Mouse (Mus musculus) naive thymus-derived CD4-positive, alpha-beta T cell, adult 2 months (primary cell): ENCODE measurements around the gene Fosb.

Experiments used
- DNase-seq: peaks from one replicate; pipeline ENCODE4 v3.0.0-alpha.2; 2011; ENCODE audit warnings: low read depth

Gene Fosb

GRCm38 (mm10) chr7:19309884-19310641 lies at the start of gene Fosb:
Gene Fosb, minus strand, starts transcription at chr7:19310051.
- peak; percentile 99 for DNase-seq

DNA sequence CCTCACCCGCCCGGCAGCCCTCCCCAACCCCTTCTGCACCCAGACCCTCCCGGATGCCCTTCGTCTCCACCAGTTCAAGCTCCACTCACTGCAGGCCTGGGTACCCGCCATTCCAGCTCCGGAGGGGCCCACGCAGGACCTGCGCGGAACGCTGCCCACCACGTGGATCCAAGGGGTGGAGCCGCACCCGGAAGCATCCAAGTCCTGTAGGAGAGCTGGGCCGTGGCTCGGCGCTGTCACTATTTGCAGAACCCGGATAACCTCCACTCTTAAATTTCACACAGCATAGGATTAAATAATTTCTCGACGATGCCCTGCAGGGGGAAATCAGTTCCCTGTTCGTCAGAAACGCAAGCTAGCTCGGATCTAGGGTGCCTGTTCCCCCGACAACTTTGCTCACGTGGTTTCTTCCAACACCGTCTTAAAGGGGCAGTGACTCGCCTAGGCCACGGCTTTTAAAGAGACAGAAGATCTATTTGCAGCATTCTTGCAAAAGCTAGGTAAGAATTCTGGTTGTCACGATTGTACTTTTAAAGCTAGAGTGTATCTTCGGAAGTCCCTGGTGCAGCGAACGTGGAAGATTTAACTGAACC lies 49.5 kb upstream of the Fosb start, which contains the start of the genes Cd3eap and Ppp1r13l:
Cd3eap (minus strand) TSS at position 185 of the 593 bp plus-strand sequence.
Ppp1r13l (plus strand) TSS at position 451 of the 593 bp plus-strand sequence.
- peak; percentile 92 for DNase-seq

DNA sequence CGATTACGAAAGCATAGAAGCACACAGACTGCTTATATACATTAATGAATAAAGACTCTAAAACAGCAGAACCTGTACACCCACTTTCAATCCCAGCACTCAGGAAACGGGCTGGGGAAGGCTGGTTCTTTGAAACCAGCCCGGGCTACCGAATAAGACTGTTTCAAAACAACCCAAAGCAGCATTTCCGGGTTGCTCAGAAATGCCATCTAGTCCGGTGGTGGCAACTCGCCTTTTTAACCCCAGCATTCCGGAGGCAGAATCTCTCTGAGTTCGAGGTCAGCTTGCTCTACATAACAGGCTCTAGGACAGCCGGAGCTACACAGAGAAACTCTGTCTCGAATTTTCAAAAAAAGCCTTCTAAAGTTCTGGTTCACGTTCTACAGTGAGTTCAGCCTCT lies 48.8 kb upstream of the Fosb start:
- peak; percentile 33 for DNase-seq

GRCm38 (mm10) chr7:19357381-19358375 lies 47.8 kb upstream of the Fosb start:
- peak; percentile 7 for DNase-seq

DNA sequence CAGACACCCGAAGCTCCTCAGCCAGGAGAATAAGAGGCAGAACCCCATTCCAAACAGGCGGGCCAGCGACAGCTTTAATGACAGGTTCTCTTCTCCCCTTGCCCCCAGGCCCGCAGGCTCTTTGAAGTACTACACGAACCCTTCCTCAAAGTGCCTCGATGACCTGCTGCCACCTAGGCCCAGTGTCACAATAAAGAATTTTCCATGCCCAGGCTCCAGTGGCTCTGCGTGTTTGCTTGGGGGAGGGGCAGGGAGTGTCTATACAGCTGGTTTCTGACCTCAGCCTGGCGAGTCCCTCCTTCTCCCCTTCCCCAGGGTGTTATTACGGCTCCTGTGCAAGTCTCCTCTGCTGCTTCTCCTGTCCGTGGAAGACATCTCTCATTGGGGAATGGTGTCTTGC lies 46.5 kb upstream of the Fosb start:
- DNase-seq, result peak; percentile 6

DNA sequence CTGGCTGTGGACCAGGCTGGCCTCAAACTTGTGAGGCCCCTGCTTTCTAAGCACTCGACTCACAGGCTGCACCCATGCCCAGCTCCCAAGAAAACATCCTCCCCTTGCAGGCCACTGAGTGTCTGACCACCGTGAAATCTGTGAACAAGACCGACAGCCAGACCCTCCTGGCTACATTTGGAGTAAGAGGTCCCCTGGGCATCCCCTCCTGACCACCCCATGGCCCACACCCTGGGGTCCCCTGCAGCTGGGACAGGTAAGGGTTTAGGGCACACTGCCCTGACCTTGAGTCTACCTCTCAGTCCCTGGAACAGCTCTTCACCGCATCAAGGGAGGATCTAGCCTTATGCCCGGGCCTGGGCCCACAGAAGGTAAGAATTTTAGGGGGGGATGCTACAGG lies 45.1 kb upstream of the Fosb start:
- no peak for DNase-seq

DNA sequence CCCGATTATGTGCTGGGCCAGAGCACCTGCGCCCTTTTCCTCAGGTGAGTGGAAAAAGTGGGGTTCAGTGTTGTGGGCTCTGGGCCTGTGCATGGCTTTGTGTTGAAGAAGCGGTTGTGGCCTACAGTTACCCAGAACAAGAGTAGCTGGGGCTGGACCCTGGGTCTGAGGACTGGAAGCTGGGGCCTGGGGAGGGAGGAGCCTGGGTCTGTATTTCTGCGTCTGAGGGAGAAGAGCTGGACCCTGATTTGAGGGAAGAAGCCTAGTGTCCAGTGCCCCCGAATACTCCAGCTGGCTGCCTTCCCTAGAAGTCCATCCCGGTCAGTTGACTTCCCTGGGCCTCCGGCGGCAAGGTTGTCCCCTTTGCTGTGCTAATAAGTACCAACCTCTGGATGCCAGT lies 40.4 kb upstream of the Fosb start:
- no peak for DNase-seq

DNA sequence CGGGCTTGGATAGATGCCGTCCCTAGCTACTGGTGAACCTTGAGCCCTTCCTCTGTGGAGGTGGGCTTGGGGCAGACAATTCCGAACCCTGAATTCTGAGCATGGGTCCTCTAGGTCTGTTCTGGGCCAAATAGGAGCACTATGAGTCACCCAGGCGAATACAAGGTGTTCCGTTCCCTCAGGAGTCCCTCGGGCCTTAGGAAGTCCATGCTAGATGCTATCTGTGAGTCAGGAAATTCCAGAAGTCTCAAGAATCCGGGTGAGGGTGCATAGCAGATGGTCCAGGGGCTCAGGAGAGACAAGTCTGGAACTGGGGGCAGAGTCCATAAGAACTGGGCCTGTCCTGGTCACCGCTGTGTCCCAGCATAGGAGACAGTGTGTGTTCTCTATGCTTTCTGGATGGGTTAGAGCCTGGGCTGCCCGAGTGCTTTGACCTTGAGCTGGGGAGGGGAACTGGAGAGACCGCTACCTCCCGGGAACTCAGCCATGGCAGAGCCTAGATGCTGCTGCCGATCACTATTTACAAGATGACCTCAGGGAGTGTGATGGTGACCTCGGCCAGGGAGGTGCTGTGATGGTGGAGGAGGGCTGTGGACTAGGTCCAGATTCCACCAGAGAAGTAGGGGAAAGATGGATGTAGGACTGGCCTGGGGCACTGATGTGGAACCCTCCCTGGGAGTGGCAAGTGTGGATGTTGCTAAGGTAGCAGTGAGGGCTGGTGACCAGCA lies 39.5 kb upstream of the Fosb start:
- no peak for DNase-seq

- DNase-seq, result peak; percentile 99
Measured at GRCm38 (mm10) chr7:19344938-19345471, 35.2 kb upstream of the Fosb start.

GRCm38 (mm10) chr7:19344237-19344847 lies 34.5 kb upstream of the Fosb start, which contains the start of gene Ercc1:
Gene Ercc1, plus strand, starts transcription at chr7:19344778.
- DNase-seq, result no peak

DNA sequence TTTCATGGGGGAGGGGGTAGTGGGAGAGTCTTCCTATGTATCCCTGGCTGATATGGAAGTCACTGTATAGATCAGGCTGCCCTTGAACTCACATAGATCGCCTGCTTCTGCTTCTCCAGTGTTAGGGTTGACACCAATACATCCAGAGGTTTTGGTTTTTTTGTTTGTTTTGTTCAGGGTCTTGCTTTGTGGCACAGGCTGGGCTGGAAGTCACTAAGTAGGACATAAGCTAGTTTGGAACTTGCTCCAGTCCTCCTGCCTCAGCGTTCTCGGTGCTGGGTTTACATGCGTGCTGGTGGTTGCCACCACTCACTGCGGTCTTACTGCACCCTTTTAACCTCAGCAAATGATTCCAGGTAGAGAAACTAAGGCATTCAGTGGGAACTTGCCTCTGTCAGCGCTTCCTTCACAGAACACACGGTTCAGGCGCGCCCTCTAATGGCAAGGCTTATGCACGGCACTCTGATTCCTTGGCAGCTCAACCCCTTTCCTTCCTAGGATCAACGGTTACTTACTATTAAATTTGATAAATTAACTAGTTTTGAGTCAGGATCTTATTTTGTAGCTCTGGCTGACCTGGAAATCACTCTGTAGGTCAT lies 33.5 kb upstream of the Fosb start:
- DNase-seq, result peak; percentile 90

- peak; percentile 88 for DNase-seq
Measured at GRCm38 (mm10) chr7:19342481-19343027, 32.7 kb upstream of the Fosb start.

DNA sequence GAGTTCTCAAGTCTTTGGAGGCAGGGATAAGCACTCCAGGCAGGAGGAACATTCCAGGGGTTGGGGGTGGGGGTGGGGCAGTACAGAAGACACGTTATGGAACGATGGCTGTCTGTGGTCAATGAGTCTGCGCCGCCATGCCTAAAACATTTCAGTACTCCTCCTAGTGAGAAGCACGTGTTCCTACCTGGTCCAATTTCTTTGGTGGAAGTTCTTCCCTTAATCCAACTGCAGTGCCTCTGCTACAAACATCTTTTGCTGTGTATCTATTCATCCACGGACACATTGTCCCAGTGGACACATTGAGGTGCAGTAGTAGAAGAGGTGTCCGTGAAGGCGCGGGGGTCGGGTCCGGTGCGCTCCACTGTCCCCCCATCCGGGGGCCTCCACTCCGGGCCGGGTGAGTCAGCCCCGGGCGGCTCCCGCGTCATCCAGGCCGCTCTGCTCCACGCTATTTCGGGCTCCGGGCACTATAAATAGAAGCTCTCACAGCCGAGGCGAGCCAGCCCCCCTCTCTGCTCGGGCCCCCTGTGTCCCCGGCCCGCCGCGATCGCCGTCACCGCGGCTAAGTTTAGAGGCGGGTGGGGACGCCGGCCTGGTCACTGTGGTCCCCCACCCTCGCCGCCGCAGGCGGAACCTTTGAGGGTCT lies 32.0 kb upstream of the Fosb start:
- peak; percentile 31 for DNase-seq

- DNase-seq, result no peak
Measured at GRCm38 (mm10) chr7:19341250-19341649, 31.4 kb upstream of the Fosb start.

DNA sequence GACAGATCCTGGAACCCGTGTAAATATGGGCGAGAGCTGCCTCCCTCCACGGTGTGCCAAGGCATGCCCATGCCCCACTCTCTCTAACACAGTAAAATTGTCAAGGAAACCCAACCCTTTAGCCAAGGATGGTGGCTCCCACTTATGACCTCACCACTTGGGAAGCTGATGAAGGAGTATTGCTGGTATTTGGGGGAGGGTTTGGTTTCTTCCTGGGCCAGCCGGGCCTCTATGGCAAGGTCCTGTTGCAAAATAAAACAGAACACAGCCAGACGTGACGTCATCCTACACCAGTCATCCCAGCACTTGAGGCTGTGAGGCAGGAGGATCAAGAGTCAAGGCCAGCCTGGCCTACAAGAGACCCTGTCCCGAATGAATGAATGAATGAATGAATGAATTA lies 28.7 kb upstream of the Fosb start:
- no peak for DNase-seq

DNA sequence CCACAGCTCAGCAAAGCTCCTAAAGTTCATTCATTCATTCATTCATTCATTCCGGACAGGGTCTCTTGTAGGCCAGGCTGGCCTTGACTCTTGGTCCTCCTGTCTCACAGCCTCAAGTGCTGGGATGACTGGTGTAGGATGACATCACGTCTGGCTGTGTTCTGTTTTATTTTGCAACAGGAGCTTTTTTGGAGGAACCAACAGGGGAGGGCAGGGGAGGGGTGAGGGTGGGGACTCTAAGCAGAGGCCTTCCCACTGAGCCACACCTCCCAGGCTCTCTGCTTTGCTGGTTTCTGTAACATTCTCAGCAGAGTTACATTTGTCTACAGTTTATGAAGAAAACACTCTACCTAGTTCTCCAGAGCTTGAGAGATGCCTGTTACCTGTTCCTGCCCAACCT lies 28.2 kb upstream of the Fosb start:
- no peak for DNase-seq

GRCm38 (mm10) chr7:19337122-19337521 lies 27.3 kb upstream of the Fosb start:
- no peak for DNase-seq

GRCm38 (mm10) chr7:19335583-19335982 lies 25.7 kb upstream of the Fosb start:
- DNase-seq, result no peak

DNA sequence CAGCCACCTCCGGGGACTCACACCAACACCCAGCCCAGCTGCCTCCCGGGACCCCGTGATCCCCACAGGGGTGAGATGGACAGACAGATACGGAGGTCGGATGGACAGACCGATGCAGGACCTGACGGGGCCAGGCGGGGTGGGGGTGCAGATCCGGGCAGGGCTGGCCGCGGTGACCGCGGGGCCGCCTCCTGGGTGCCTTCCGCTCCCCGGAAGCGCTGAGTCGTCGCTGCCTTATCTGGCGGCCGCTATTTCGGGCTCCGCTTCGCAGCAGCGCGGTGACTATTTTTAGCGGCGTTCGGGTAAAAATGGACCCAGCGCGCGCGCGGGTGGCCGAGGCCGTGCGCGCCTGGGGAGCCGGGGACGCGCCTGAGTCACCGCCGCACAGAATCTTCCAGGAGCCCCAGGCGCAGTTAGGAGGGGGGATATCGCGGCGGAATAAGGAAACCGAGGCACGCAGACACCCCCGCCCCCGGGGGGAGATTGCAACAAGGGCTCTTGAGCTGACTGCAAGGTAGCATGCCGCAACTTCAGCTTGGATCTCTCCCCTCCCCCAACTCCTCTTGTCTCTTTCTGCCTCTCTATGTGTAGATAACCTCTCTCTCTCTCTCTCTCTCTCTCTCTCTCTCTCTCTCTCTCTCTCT lies 23.0 kb upstream of the Fosb start:
- peak; percentile 84 for DNase-seq
